Mouse (Mus musculus) thymus, adult 2 months (tissue): ENCODE results near the gene Phpt1.

Source experiments
- CTCF ChIP-seq: fragments of 200-500 bp; IDR thresholded peaks from 2 replicates; pipeline ENCODE4 v1.5.1; 2012; ENCODE audit warnings: mild to moderate bottlenecking, control low read depth, low read length, moderate library complexity, borderline replicate concordance; ENCODE audit not compliant: control insufficient read depth, poor library complexity, insufficient read depth; ENCODE audit errors: extremely low read depth
- POLR2A ChIP-seq: fragments of 200-500 bp; IDR thresholded peaks from 2 replicates; pipeline ENCODE4 v1.6.1; 2012; ENCODE audit warnings: mild to moderate bottlenecking, low read length, control low read depth, moderate library complexity; ENCODE audit not compliant: control insufficient read depth, poor library complexity, insufficient read depth; ENCODE audit errors: extremely low read depth

DNA sequence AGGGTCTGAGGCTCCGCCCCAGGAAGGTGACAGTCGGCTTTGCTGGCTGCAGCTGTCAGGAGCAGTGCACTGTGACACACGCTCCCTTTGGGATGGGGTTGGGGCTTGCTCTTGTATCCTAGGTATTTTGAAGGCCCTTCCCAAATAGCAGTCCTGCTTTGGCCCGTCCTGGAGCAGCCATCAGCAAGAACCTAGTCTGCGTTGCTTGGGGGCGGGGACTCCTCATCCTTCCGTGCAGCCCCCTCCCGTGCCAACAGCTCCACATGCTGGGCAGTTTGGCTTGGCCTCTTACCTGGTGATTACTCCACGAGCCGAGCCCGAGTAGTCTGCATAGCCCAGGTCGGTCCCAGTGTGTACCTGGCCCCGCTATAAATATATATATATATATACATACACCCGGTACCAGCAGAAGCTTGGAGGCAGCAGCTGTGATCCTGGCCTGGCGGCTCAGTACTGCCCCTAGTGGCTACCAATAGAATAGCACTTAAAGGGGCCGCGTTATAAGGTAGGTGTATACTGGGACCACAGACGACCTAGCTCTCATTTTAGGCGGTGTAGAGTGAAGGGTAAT is 6.4 kb upstream of the Phpt1 start, which contains the start of gene Ajm1:
- no peak for TF ChIP-seq CTCF
- no peak for TF ChIP-seq POLR2A
